Mouse (Mus musculus) neural tube, embryonic 12.5 days (tissue): ENCODE measurements around the gene Ggt6. TPM values are rescaled to one million over a fixed set of nuclear protein-coding genes. Genes with fewer than 3 reads are reported as not detected.

Experiments used
- ATAC-seq: fragments of 200-750 bp; cut with Nextera tagmentation; 2 replicates; pipeline ENCODE4 v1.8.0; 2017; ENCODE audit warnings: low read depth, mild to moderate bottlenecking, moderate TSS enrichment, moderate library complexity; ENCODE audit not compliant: low FRiP score
- H3K27ac ChIP-seq: fragments of 300-500 bp; sonication (generic); 2 replicates; pipeline ENCODE4 v1.5.1; 2016
- H3K27me3 ChIP-seq: fragments of 300-500 bp; sonication (generic); replicated peaks from 2 replicates; pipeline ENCODE4 v1.6.1; 2016; ENCODE audit warnings: mild to moderate bottlenecking
- H3K36me3 ChIP-seq: fragments of 300-500 bp; sonication (generic); 2 replicates; pipeline ENCODE4 v1.6.1; 2016; ENCODE audit warnings: mild to moderate bottlenecking
- H3K4me1 ChIP-seq: fragments of 300-500 bp; sonication (generic); 2 replicates; pipeline ENCODE4 v1.6.1; 2016
- H3K4me2 ChIP-seq: fragments of 300-500 bp; sonication (generic); replicated peaks from 2 replicates; pipeline ENCODE4 v1.6.1; 2016; ENCODE audit warnings: mild to moderate bottlenecking
- H3K4me3 ChIP-seq: fragments of 300-500 bp; sonication (generic); 2 replicates; pipeline ENCODE4 v1.5.1; 2016
- H3K9ac ChIP-seq: fragments of 300-500 bp; sonication (generic); 2 replicates; pipeline ENCODE4 v1.6.1; 2016; ENCODE audit warnings: mild to moderate bottlenecking
- H3K9me3 ChIP-seq: fragments of 300-500 bp; sonication (generic); 2 replicates; pipeline ENCODE4 v1.6.1; 2016; ENCODE audit warnings: mild to moderate bottlenecking
- WGBS: fragments of 180-500 bp; shearing (Covaris S2); methylation state at CpG from one replicate; pipeline ENCODE4 v1.1.7; 2016; 5-methylcytosine and 5-hydroxymethylcytosine counted together
- microRNA-seq: library from miRNA; unstranded; fragments of <30 nt; microRNA quantifications from one replicate; pipeline ENCODE4, GENCODE M21; 2017
- polyA plus RNA-seq: library from polyadenylated mRNA; unstranded; fragments of >200 nt; fragmentation: Nextera tagmentation; extraction: Ambion mirVana; gene quantifications from 2 replicates; pipeline ENCODE4 v1.2.1, GENCODE M21; 2016

Gene Ggt6
- polyA plus RNA-seq, 1 experiment from 2014 or later = not detected

DNA sequence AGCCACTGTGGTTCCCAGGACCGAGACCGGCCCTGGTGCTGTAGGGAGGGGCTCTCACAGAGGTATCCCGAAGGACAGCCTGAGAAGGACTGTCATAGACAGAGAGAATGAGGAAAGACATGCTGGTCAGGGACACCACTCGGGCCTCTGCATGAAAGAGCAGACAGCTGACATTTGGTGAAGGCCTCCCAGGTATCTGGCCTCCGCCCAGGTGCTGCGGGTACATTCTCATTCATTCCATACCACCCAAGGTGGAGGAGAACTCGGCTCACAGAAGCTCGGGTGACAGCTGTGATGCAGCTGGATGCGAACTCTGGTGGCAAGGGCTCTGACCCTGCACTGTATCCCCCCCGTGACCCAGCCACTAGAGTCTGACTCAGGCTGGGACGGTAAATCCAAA is 50.6 kb downstream of the Ggt6 start:
- no peak overlapping the region for H3K27ac ChIP-seq
- no peak overlapping the region for H3K9ac ChIP-seq
- no peaks in the 10 kb centered on the region for H3K9me3 ChIP-seq
- peaks cover 28% of the 10 kb centered on the region for H3K27me3 ChIP-seq
- no peak overlapping the region for H3K4me3 ChIP-seq
- peaks cover 27% of the 10 kb centered on the region for H3K4me1 ChIP-seq
- WGBS = 75% methylated on average over 11 of the region's 11 CpGs
- ATAC-seq = no peak
- H3K36me3 ChIP-seq = no peaks in the 10 kb centered on the region
- peak overlapping the region; percentile 12; the same call in 1 of the 2 replicates for H3K4me2 ChIP-seq

DNA sequence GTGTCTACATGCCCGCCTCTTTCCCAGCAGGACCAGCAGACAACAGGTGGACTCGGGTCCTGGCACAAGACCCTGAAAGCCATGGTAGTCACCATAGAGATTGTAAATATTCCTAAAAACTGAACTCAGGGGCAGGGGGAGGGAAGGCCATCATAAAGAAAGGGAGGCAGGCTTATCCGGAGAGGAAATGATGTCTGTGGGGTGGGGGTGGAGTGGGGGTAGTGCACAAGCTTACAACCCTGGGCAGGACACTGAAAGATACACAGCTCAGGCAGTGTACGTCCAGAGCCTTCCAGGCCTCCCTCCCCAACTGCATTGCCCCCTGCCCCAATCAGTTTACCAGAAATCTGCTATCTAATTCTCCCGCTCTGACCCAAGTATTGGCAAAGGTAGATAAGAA is 51.8 kb downstream of the Ggt6 start:
- Histone ChIP-seq H3K4me1 (peaks cover 27% of the 10 kb centered on the region), H3K4me2 (peak overlapping the region; percentile 87), H3K9me3 (no peaks in the 10 kb centered on the region), H3K27ac (no peak overlapping the region), H3K27me3 (peaks cover 30% of the 10 kb centered on the region), H3K9ac (peak overlapping the region; percentile 27; the same call in 1 of the 2 replicates), H3K36me3 (no peaks in the 10 kb centered on the region), H3K4me3 (no peak overlapping the region)
- ATAC-seq = no peak
- 56% methylated on average over 5 of the region's 5 CpGs for WGBS

DNA sequence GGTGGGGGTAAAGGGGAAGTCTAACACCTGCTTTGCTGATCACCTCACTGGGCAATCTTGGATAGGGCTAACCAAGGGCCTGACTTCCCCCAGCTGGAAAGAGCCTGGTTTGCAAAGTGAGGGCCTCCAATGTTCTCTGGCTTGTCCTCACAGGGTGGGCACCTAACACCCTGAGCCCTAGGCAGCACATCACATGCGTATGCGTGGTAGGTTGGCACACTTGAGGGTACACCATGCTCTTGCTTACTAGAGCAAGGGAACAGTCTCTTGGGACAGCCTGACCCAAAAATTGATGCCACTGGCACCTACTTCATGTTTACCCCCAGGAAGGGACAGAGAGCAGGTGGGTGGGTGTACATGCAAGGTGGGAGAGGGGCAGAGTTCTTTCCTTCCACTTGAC is 52.4 kb downstream of the Ggt6 start:
- no peak for ATAC-seq
- H3K27ac ChIP-seq = no peak overlapping the region

More for the DNA sequence above, 52.4 kb downstream of the Ggt6 start:
- H3K4me3 ChIP-seq = peak overlapping the region; percentile 70
- H3K27me3 ChIP-seq = peaks cover 30% of the 10 kb centered on the region
- WGBS = 100% methylated on average over 2 of the region's 2 CpGs
- H3K36me3 ChIP-seq = no peaks in the 10 kb centered on the region
- H3K9me3 ChIP-seq = no peaks in the 10 kb centered on the region
- H3K9ac ChIP-seq = peak overlapping the region; percentile 84
- H3K4me1 ChIP-seq = peaks cover 27% of the 10 kb centered on the region
- H3K4me2 ChIP-seq = peak overlapping the region; percentile 87

Small RNA genes within 50 kb of the gene (microRNA-seq; reads per million reads assigned to microRNA genes)
- gene Mir6338 = not detected

Other genes starting within 250 kb of the Ggt6 start
- 0.74 and 1.3 TPM in 2 replicates for gene Gm43951, start 228.7 kb upstream of the Ggt6 start, polyA plus RNA-seq
- gene 4933427D14Rik, start 228.1 kb upstream of the Ggt6 start, polyA plus RNA-seq = 18.3 and 25.0 TPM in 2 replicates
- gene Txndc17, start 228.0 kb upstream of the Ggt6 start, polyA plus RNA-seq = 160 and 164 TPM in 2 replicates
- gene Med31, start 219.9 kb upstream of the Ggt6 start, polyA plus RNA-seq = 54.7 and 56.5 TPM in 2 replicates
- gene Slc13a5, start 168.3 kb upstream of the Ggt6 start, polyA plus RNA-seq = 0.35 and 0.42 TPM in 2 replicates
- 1.9 and 2.0 TPM in 2 replicates for gene Xaf1, start 133.9 kb upstream of the Ggt6 start, polyA plus RNA-seq
- not detected in 2 replicates for gene Fbxo39, start 121.1 kb upstream of the Ggt6 start, polyA plus RNA-seq
- gene Tekt1, start 73.1 kb upstream of the Ggt6 start, polyA plus RNA-seq = 4.5 and 5.3 TPM in 2 replicates
- 15.0 and 15.7 TPM in 2 replicates for gene Smtnl2, start 23.8 kb upstream of the Ggt6 start, polyA plus RNA-seq
- gene Mybbp1a, start 5.8 kb downstream of the Ggt6 start, polyA plus RNA-seq = 105 and 111 TPM in 2 replicates
- 10.1 and 13.0 TPM in 2 replicates for gene Spns2, start 54.4 kb downstream of the Ggt6 start, polyA plus RNA-seq
- gene Spns3, start 115.0 kb downstream of the Ggt6 start, polyA plus RNA-seq = 0.22 TPM in 1 of 2 replicates, not detected in the other
- gene Ube2g1, start 171.8 kb downstream of the Ggt6 start, polyA plus RNA-seq = 114 and 119 TPM in 2 replicates